Mouse (Mus musculus) neural tube, embryonic 15.5 days (tissue): Measurements from ENCODE around the gene Gipc2. TPM values are rescaled to one million over a fixed set of nuclear protein-coding genes. Genes with fewer than 3 reads are reported as not detected.
A peak's percentile ranks its signal among the peaks of the same experiment; 100 is the strongest.

Experiments used
- ATAC-seq: fragments of 200-750 bp; cut with Nextera tagmentation; 2 replicates; pipeline ENCODE4 v1.8.0; 2017; ENCODE audit warnings: mild to moderate bottlenecking, moderate TSS enrichment, moderate library complexity; ENCODE audit not compliant: low FRiP score
- H3K27ac ChIP-seq: fragments of 300-500 bp; sonication (generic); replicated peaks from 2 replicates; pipeline ENCODE4 v1.5.1; 2015; ENCODE audit warnings: mild to moderate bottlenecking, inconsistent platforms
- H3K27me3 ChIP-seq: fragments of 300-500 bp; sonication (generic); replicated peaks from 2 replicates; pipeline ENCODE4 v1.6.1; 2015; ENCODE audit warnings: inconsistent platforms
- H3K36me3 ChIP-seq: fragments of 300-500 bp; sonication (generic); 2 replicates; pipeline ENCODE4 v1.6.1; 2015; ENCODE audit warnings: inconsistent platforms
- H3K4me1 ChIP-seq: fragments of 300-500 bp; sonication (generic); 2 replicates; pipeline ENCODE4 v1.6.1; 2015; ENCODE audit warnings: inconsistent platforms
- H3K4me2 ChIP-seq: fragments of 300-500 bp; sonication (generic); 2 replicates; pipeline ENCODE4 v1.6.1; 2015; ENCODE audit warnings: inconsistent platforms, mild to moderate bottlenecking, moderate library complexity
- H3K4me3 ChIP-seq: fragments of 300-500 bp; sonication (generic); replicated peaks from 2 replicates; pipeline ENCODE4 v1.5.1; 2015; ENCODE audit warnings: mild to moderate bottlenecking, inconsistent platforms
- H3K9ac ChIP-seq: fragments of 300-500 bp; sonication (generic); replicated peaks from 2 replicates; pipeline ENCODE4 v1.6.1; 2015; ENCODE audit warnings: mild to moderate bottlenecking, inconsistent platforms
- H3K9me3 ChIP-seq: fragments of 300-500 bp; sonication (generic); replicated peaks from 2 replicates; pipeline ENCODE4 v1.6.1; 2016; ENCODE audit warnings: inconsistent platforms
- WGBS: fragments of 180-500 bp; shearing (Covaris S2); methylation state at CpG from one replicate; pipeline ENCODE4 v1.1.7; 2015; ENCODE audit warnings: mixed read lengths; 5-methylcytosine and 5-hydroxymethylcytosine counted together
- polyA plus RNA-seq: library from polyadenylated mRNA; unstranded; fragments of >200 nt; fragmentation: Nextera tagmentation; extraction: Ambion mirVana; gene quantifications from 2 replicates; pipeline ENCODE4 v1.2.1, GENCODE M21; 2015

Gipc2 gene
- polyA plus RNA-seq, 1 experiment from 2014 or later: 11.4 TPM

DNA sequence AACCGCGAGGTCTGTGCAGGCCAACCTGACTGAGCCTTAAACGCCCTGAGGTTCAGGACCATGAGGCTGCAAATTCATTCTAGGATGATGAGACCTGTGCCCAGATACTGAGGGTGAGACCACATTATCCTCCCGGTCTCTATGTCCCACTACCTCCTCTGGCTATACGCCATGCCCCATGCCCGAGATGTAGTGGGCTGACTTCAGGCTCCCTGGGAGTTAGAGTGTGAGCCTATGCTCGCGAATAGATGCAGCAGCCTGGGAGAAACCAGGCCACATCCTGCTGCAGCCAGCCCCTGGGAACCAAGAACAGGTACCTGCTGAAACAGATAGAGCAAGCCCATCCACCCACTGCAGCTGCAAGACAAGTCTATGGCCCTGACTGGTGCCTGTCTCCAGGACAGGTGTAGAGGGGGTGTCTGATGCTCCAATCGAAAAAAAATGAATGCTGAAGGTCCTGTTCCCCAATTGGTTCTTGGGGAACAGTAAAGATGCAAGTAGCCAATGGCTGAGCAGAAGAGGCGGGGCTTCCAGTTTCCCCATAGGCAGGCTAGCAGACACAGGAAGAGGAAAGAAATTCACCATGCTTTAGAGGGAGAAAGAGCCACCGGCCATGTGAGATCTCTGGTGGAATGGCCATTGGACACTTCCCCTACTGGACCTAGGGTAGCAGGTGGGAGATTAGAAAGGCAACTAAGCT is 65.8 kb downstream of the Gipc2 start:
- peaks cover 4% of the 10 kb centered on the region; the same call in 1 of the 2 replicates for H3K4me1 ChIP-seq
- H3K9ac ChIP-seq: no peak overlapping the region
- no peaks in the 10 kb centered on the region for H3K36me3 ChIP-seq
- H3K4me2 ChIP-seq: peak overlapping the region; percentile 43
- 47% methylated on average over 11 of the region's 11 CpGs for WGBS
- H3K9me3 ChIP-seq: no peaks in the 10 kb centered on the region
- peak overlapping the region; percentile 18 for H3K4me3 ChIP-seq
- H3K27me3 ChIP-seq: no peaks in the 10 kb centered on the region
- peak; percentile 39 for ATAC-seq
- H3K27ac ChIP-seq: no peak overlapping the region

DNA sequence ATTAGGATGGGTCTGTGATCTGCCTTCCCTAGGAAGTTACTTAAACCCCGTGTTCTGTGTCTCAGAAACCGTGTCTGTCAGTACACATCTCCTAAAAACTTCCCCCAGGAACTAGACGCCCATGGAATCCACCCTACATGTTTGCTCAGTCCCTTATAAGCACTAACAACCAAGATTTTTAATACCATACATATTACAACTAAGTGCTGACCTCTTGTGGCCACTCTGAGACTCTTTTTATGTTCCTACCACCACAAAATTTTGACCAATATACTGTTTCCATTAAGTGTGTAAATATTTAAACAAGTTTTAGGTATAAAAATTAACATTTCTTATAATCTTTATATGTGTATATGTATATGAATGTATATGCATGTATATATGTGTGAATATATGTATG is 71.0 kb downstream of the Gipc2 start:
- 13% methylated on average over 3 of the region's 3 CpGs for WGBS
- Histone ChIP-seq H3K27me3 (no peaks in the 10 kb centered on the region), H3K9ac (no peak overlapping the region), H3K9me3 (no peaks in the 10 kb centered on the region), H3K36me3 (no peaks in the 10 kb centered on the region), H3K4me3 (no peak overlapping the region), H3K4me2 (no peak overlapping the region), H3K4me1 (no peaks in the 10 kb centered on the region), H3K27ac (no peak overlapping the region)
- ATAC-seq: no peak

DNA sequence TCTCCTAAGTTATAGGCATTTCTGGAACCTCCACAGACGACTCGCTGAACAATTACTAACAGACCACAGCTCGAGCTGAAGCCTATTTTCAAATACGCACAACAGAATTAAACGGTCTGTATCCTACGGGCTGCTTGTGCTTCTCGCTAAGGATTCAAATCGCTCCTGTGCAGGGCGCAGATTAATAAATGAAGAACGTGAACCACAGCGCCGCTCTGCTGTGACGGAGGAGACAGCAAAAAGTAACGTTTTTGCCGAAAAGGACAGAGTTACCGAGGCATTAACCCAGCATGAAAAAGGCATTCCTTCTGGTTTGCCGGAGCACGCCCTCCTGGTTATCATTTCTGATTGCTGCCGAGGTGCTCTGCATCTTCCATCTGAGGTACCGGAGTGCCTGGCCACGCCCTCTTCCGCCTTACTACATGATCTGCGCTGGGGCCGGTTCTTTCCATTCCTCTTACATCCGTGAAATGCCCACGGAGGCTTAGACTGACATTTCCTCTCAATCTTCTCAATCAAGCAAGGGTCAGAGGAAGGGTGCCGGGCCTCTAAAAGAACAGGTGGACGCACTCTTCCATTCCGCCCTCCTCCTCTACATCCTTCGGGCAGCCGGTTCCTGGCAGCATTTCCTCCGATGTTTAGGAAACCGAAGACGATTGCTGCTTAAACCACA is 73.5 kb downstream of the Gipc2 start:
- 54% methylated on average over 34 of the region's 34 CpGs for WGBS
- H3K4me1 ChIP-seq: no peaks in the 10 kb centered on the region
- peak overlapping the region; percentile 50 for H3K4me2 ChIP-seq
- no peaks in the 10 kb centered on the region for H3K9me3 ChIP-seq
- H3K4me3 ChIP-seq: peak overlapping the region; percentile 35
- no peaks in the 10 kb centered on the region for H3K27me3 ChIP-seq
- no peak overlapping the region for H3K27ac ChIP-seq
- no peak for ATAC-seq
- H3K36me3 ChIP-seq: no peaks in the 10 kb centered on the region
- H3K9ac ChIP-seq: peak overlapping the region; percentile 29; the same call in 1 of the 2 replicates

DNA sequence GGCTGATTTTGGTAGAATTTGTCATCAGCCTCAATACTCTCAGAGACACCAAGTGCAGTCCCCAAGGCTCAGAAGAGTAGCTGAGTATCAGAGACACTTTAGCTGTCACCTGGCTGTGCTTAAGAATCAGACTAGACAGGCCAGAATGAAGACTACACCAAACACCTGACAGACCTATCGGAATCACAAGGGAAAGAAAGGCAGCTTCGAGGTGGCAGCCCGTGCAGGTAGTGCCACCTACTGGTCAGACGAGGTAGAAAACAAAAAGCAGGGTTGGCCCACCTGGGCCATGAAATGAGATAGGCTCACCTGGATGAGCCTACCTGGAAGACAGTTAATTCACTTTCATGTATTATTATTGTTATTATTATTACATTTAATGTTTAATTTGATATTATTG is 76.9 kb downstream of the Gipc2 start:
- Histone ChIP-seq H3K4me2 (peak overlapping the region; percentile 13; the same call in 1 of the 2 replicates), H3K9ac (no peak overlapping the region), H3K9me3 (no peaks in the 10 kb centered on the region), H3K4me1 (no peaks in the 10 kb centered on the region), H3K27ac (no peak overlapping the region), H3K4me3 (no peak overlapping the region), H3K27me3 (no peaks in the 10 kb centered on the region), H3K36me3 (no peaks in the 10 kb centered on the region)
- WGBS: 6% methylated on average over 4 of the region's 4 CpGs
- ATAC-seq: no peak; the same call in 1 of the 2 replicates

DNA sequence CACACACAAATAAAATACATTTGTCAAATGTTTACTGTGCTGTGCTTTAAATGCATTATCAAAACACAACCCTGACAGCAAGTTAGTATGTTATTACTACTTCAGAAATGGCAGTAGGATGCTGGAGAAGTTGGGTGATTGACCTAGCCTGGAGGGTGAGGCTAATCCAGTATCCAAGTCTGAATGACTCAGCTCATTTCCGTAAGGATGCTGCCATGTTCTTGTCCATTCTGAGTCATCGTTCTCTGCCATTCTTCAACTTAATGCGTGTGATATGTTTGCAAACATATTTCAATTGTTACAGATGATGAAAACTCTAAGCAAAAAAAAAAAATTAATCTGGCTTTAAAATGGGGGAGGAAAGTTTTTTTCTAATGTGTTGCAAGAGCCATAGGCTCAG is 84.6 kb downstream of the Gipc2 start:
- H3K9ac ChIP-seq: no peak overlapping the region
- H3K36me3 ChIP-seq: no peaks in the 10 kb centered on the region
- H3K27ac ChIP-seq: no peak overlapping the region
- no peaks in the 10 kb centered on the region for H3K27me3 ChIP-seq
- H3K4me2 ChIP-seq: no peak overlapping the region
- no peaks in the 10 kb centered on the region for H3K9me3 ChIP-seq
- ATAC-seq: no peak
- no peaks in the 10 kb centered on the region for H3K4me1 ChIP-seq
- WGBS: 94% methylated on average over 3 of the region's 3 CpGs
- no peak overlapping the region for H3K4me3 ChIP-seq

DNA sequence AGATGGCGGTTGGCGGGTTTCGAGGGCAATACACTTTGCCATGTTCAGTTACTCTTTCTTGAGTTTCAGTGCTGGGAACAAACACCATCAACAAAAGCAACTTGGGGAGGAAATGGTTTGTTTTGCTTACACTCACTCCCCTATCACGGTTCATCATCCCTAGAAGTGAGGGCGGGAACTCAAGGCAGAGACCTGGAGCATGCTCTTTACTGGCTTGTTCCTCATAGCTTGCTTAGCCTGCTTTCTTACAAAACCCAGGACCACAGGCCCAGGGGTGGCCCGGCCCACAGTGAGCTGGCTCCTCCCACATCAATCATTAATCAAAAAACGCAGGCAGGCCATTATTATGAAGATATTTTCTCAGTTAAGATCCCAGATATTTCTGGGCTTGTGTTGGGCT is 89.9 kb downstream of the Gipc2 start:
- Histone ChIP-seq H3K9ac (no peak overlapping the region), H3K27me3 (no peaks in the 10 kb centered on the region), H3K36me3 (no peaks in the 10 kb centered on the region), H3K27ac (no peak overlapping the region), H3K4me1 (0 out of 2 replicates have a peak, but pooled peaks cover 3% of the 10 kb centered on the region), H3K4me2 (no peak overlapping the region), H3K9me3 (no peaks in the 10 kb centered on the region), H3K4me3 (no peak overlapping the region)
- ATAC-seq: no peak
- 84% methylated on average over 7 of the region's 7 CpGs for WGBS

DNA sequence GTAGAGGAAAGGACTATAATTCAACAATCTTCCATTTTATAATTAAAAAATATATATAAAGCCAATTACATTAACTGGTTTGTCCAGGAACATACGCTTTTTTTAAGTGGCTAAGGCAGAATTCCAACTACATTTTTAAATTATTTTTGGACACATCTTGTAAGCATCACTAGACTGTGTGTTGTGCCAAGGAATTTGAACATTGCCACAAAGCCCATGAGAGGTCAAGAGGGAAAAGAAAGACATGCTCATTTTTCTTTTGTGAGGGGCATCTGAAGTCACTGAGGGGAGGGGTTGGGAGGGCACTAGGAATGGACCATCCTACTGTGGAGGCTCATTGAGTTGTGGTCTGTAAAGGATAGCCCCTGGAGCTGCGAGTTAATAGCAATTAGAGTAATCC is 97.0 kb downstream of the Gipc2 start:
- 85% methylated on average over 2 of the region's 2 CpGs for WGBS
- no peak for ATAC-seq
- Histone ChIP-seq H3K9me3 (no peaks in the 10 kb centered on the region), H3K27me3 (no peaks in the 10 kb centered on the region), H3K4me1 (no peaks in the 10 kb centered on the region), H3K4me2 (no peak overlapping the region), H3K9ac (no peak overlapping the region), H3K4me3 (no peak overlapping the region), H3K36me3 (no peaks in the 10 kb centered on the region), H3K27ac (no peak overlapping the region)

DNA sequence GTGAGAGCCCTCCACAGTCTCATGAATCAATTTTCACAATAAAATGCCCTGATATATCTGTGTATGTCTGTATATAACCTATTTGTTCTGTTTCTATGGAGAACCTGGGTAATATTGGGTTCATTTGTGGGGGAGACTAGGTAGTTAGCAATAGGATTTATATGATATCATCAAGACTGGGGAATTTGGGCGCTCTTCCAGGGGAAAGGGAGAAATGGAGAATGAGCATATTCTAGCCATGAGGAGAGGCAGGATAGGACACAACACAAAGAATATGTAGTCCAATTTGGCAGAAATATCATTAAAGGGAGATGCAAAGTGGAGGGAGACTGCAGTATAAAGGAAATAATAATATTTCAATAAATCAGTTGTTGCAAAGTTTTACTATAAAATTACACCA is 97.7 kb downstream of the Gipc2 start:
- no peak for ATAC-seq
- H3K9ac ChIP-seq: no peak overlapping the region
- H3K9me3 ChIP-seq: no peaks in the 10 kb centered on the region
- H3K4me1 ChIP-seq: no peaks in the 10 kb centered on the region
- H3K4me3 ChIP-seq: no peak overlapping the region
- no peak overlapping the region for H3K27ac ChIP-seq
- H3K4me2 ChIP-seq: no peak overlapping the region
- H3K27me3 ChIP-seq: no peaks in the 10 kb centered on the region
- no peaks in the 10 kb centered on the region for H3K36me3 ChIP-seq
- 93% methylated on average over 1 of the region's 1 CpGs for WGBS

DNA sequence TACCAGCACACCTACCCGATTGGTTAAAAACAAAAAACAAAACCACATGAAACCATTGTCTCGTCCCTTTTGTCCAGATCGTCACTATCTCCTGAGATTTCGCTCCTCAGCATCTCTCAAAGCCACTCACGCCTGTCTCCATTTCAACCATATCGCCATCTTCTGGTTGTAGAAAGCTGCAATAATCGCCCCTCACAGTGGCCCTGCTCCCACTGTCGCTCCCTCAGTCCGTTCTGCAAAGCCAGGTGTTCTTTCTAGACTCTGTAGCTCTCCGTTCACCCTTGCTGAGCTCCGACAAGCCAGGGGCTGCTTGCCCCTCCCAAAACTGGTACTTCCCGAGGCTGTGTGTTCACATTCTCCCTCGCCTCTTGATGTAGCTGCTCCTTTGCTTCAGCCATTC is 99.3 kb downstream of the Gipc2 start:
- Histone ChIP-seq H3K4me1 (no peaks in the 10 kb centered on the region), H3K27ac (no peak overlapping the region), H3K27me3 (no peaks in the 10 kb centered on the region), H3K9me3 (no peaks in the 10 kb centered on the region), H3K4me2 (peak overlapping the region; percentile 43), H3K36me3 (no peaks in the 10 kb centered on the region), H3K9ac (no peak overlapping the region), H3K4me3 (peak overlapping the region; percentile 8; the same call in 1 of the 2 replicates)
- 33% methylated on average over 13 of the region's 13 CpGs for WGBS
- ATAC-seq: no peak; the same call in 1 of the 2 replicates

DNA sequence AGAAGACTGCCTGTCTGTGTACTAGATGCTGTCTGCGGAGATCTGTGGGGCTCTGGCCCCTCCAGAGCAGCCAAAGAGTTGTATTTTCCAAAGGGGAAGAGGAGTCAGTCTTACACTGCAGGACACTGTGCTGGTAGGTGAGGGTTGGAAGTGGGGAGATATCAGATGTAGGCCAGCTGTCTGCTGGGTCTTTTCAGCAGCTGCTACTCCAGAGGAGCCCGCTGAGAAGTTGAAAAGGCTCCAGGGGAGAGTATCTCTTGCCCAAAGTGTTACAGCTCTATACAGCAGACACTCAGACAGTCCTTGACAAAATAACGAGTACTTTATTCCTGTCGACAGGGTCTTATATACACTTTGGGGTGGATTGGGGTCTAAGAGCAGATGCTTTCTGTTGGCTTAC is 100.2 kb downstream of the Gipc2 start:
- Histone ChIP-seq H3K9me3 (no peaks in the 10 kb centered on the region), H3K4me2 (no peak overlapping the region), H3K36me3 (no peaks in the 10 kb centered on the region), H3K27me3 (no peaks in the 10 kb centered on the region), H3K4me3 (no peak overlapping the region), H3K9ac (no peak overlapping the region), H3K4me1 (no peaks in the 10 kb centered on the region), H3K27ac (no peak overlapping the region)
- ATAC-seq: no peak
- 64% methylated on average over 4 of the region's 4 CpGs for WGBS

DNA sequence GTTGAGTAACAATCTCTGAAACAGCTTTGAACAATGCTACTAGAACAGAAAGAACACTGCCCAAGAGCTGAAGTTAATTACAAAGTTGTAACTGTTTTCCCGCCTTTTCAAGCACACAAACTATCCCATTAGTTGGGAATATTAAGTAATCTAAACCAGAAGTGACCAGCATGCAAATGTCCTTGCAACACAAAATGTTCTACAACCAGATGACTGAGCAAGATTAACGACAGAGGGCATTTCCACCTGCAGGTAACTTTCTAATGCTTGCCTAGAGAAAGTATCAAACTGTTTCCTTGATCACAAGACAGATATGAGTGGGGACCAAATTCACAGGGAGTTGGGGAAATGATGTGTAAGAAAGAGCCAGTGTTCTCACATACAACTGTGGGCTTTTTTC is 101.9 kb downstream of the Gipc2 start:
- H3K27ac ChIP-seq: no peak overlapping the region
- whole genome bisulfite sequencing: 87% methylated on average over 2 of the region's 2 CpGs
- no peak for ATAC-seq

DNA sequence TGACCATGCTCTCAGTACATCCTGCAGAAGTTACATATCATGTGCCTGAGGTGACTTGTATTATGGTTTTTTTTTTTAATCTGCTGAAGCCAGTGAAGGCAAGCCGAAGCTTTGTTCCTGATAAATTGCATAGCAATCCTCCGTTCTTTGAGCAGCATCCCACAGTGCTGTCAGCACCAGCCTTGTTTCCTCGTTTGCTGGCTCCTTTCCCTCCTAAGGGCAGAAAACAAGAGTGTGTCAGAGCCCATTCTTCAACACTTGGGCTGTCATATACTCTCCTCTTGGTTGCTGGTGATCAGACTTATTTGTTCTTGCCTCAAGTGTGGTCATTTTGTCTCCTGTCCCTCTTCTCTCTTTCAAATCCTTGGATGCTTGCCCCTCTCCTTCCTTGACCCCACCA is 103.2 kb downstream of the Gipc2 start:
- ATAC-seq: no peak
- WGBS: 71% methylated on average over 3 of the region's 3 CpGs

More for the DNA sequence above, 101.9 kb downstream of the Gipc2 start:
- Histone ChIP-seq H3K4me1 (no peaks in the 10 kb centered on the region), H3K27me3 (no peaks in the 10 kb centered on the region), H3K4me2 (no peak overlapping the region), H3K36me3 (no peaks in the 10 kb centered on the region), H3K9me3 (no peaks in the 10 kb centered on the region), H3K9ac (no peak overlapping the region), H3K4me3 (no peak overlapping the region)

More for the DNA sequence above, 103.2 kb downstream of the Gipc2 start:
- Histone ChIP-seq H3K4me2 (no peak overlapping the region), H3K4me1 (no peaks in the 10 kb centered on the region), H3K27ac (no peak overlapping the region), H3K9ac (no peak overlapping the region), H3K4me3 (no peak overlapping the region), H3K9me3 (no peaks in the 10 kb centered on the region), H3K27me3 (no peaks in the 10 kb centered on the region), H3K36me3 (no peaks in the 10 kb centered on the region)
